Mouse (Mus musculus): Measurements from ENCODE around the gene Ddx10. TPM values are rescaled to one million over a fixed set of nuclear protein-coding genes. Genes with fewer than 3 reads are reported as not detected.

Gene Ddx10
- polyA plus RNA-seq, 1 experiment from 2014 or later = 24.1 TPM

DNA sequence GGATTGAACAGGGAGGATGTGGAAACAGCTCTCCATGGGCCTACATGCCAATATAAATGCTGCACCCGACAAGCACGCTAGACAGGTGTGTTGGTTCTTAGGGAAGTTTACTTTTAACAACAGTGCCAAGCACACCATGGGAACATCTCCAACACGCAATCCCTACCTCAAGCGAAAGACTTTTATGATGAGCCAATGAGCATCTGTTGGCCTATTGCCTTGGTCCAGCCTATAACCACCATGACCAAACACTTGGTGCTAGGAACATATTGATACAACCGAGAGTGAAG is 21.6 kb upstream of the Ddx10 start:
- H3K4me3 ChIP-seq (replicated peaks; ENCODE audit: low read length) = no peak overlapping the region
- H3K27ac ChIP-seq (ENCODE audit: low read length) = 0 out of 2 replicates have a peak overlapping the region, but pooled peaks have one; percentile 1
- ATAC-seq (ENCODE audit: insufficient read depth, low FRiP score) = no peak
- H3K9ac ChIP-seq (ENCODE audit: low read length) = no peak overlapping the region
- H3K9me3 ChIP-seq (replicated peaks; ENCODE audit: control insufficient read depth, low read length) = no peaks in the 10 kb centered on the region
- 86% methylated on average over 5 of the region's 5 CpGs for WGBS
- peaks cover 2% of the 10 kb centered on the region for H3K4me1 ChIP-seq (ENCODE audit: control insufficient read depth, insufficient read depth, low read length)
- no peak overlapping the region for H3K4me2 ChIP-seq (ENCODE audit: low read depth, low read length)
- H3K27me3 ChIP-seq (ENCODE audit: control insufficient read depth, insufficient read depth, low read length) = no peaks in the 10 kb centered on the region
- H3K36me3 ChIP-seq (ENCODE audit: control insufficient read depth, insufficient read depth, low read length) = no peaks in the 10 kb centered on the region

DNA sequence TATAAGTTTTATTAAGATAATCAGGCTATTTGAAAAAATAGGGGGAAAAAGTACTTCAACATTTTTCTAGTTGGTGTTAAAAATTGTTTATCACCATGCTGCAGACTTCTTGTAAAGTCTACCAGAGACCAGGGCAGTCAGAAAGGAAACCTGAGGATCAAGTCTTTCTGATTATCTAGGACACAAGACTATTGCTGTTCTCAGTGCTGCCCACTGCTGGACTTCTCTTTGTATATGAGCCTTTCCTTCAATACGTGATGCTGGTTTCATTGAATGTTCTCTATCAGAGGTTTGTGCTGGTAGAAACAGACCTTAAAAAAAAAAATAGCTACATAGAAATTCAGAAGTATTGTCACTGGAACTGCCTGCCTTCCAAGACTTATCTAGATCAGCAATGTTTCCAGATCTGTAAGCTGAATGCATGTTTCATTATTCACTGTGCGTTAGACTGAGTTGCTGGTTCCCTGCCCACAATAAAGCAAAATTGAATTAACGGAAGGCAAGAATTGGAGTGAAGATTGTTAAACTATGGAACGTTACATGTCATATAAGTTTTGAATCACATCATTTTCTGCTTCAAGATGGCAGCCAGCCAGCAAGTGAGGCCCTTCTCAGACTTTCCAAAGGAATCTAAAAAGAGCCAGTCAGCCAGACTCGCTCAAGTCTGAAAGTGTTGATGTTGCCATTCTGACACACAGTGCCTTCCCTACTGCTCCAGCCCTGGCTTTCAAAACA is 21.0 kb upstream of the Ddx10 start:
- Histone ChIP-seq H3K36me3 (ENCODE audit: control insufficient read depth, insufficient read depth, low read length) (no peaks in the 10 kb centered on the region), H3K27me3 (ENCODE audit: control insufficient read depth, insufficient read depth, low read length) (no peaks in the 10 kb centered on the region), H3K4me3 (replicated peaks; ENCODE audit: low read length) (no peak overlapping the region), H3K9ac (ENCODE audit: low read length) (no peak overlapping the region), H3K4me1 (ENCODE audit: control insufficient read depth, insufficient read depth, low read length) (peaks cover 2% of the 10 kb centered on the region), H3K27ac (ENCODE audit: low read length) (0 out of 2 replicates have a peak overlapping the region, but pooled peaks have one; percentile 1), H3K4me2 (ENCODE audit: low read depth, low read length) (no peak overlapping the region), H3K9me3 (replicated peaks; ENCODE audit: control insufficient read depth, low read length) (no peaks in the 10 kb centered on the region)
- WGBS = 44% methylated on average over 5 of the region's 5 CpGs
- ATAC-seq (ENCODE audit: insufficient read depth, low FRiP score) = no peak

DNA sequence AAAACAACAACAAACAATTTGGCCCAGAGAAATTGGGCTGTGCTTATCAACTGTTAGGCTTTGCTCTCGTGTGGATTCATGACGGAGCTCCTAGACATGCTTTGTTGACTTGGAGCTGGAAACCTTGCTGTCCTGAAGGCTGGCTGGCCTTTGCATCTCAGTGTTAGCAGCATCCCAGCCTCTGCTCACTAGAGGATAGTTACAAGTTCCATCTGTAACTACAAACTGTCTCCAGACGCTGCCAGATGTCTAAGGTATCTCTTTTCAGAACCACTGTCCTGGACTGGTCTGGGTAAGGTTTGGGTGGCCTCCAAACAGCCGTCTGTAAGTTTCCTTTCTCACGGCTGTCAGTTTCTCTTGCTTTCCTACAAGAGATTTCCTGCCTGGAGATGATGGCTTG is 20.2 kb upstream of the Ddx10 start:
- Histone ChIP-seq H3K4me3 (replicated peaks; ENCODE audit: low read length) (no peak overlapping the region), H3K9ac (ENCODE audit: low read length) (no peak overlapping the region), H3K36me3 (ENCODE audit: control insufficient read depth, insufficient read depth, low read length) (no peaks in the 10 kb centered on the region), H3K4me2 (ENCODE audit: low read depth, low read length) (no peak overlapping the region), H3K27me3 (ENCODE audit: control insufficient read depth, insufficient read depth, low read length) (no peaks in the 10 kb centered on the region), H3K4me1 (ENCODE audit: control insufficient read depth, insufficient read depth, low read length) (peaks cover 2% of the 10 kb centered on the region), H3K27ac (ENCODE audit: low read length) (no peak overlapping the region), H3K9me3 (replicated peaks; ENCODE audit: control insufficient read depth, low read length) (no peaks in the 10 kb centered on the region)
- peak; percentile 13; the same call in 1 of the 2 replicates for ATAC-seq (ENCODE audit: insufficient read depth, low FRiP score)
- 45% methylated on average over 5 of the region's 5 CpGs for WGBS

DNA sequence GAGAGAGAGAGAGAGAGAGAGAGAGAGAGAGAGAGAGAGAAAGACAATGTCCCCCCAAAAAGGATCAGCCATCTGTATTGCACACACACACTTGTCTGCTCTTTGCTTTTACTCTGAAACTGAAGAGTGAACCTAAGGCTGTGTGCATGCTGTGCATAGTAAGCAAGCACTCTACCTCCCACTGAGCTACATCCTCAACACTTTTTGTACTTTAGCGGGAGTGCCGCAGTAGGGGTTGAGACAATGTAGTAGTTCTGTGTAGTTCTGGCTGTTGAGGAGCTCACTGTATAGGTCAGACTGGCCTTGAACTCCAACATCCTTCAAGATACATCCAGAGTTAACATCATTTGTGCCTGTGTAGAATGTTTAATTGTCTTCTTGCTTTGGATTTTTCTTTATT is 17.7 kb upstream of the Ddx10 start:
- Histone ChIP-seq H3K4me3 (replicated peaks; ENCODE audit: low read length) (no peak overlapping the region), H3K36me3 (ENCODE audit: control insufficient read depth, insufficient read depth, low read length) (no peaks in the 10 kb centered on the region), H3K4me1 (ENCODE audit: control insufficient read depth, insufficient read depth, low read length) (peaks cover 2% of the 10 kb centered on the region), H3K27ac (ENCODE audit: low read length) (no peak overlapping the region), H3K27me3 (ENCODE audit: control insufficient read depth, insufficient read depth, low read length) (no peaks in the 10 kb centered on the region), H3K9ac (ENCODE audit: low read length) (no peak overlapping the region), H3K9me3 (replicated peaks; ENCODE audit: control insufficient read depth, low read length) (no peaks in the 10 kb centered on the region), H3K4me2 (ENCODE audit: low read depth, low read length) (no peak overlapping the region)
- WGBS = 78% methylated on average over 2 of the region's 2 CpGs
- no peak for ATAC-seq (ENCODE audit: insufficient read depth, low FRiP score)

DNA sequence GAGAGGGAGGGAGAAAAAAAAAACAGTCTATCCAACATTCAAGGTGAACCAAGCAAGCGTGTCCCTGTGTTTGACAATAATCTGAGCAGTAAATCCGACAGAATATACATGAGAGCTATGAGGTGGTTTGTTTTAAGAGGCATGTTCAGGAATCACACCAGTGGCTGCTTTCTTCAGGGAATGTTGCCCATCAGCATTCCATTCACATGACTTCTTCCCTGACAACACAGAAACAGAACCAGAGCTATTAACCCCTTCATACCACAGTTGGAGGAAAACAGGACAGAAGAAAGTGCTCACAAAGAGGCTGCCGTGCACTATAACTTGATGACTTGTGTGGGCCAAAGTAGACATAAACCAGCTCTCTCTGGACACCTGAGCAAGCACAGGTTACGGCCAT is 16.5 kb upstream of the Ddx10 start:
- no peaks in the 10 kb centered on the region for H3K36me3 ChIP-seq (ENCODE audit: control insufficient read depth, insufficient read depth, low read length)
- ATAC-seq (ENCODE audit: insufficient read depth, low FRiP score) = peak; percentile 17; the same call in 1 of the 2 replicates
- H3K4me3 ChIP-seq (replicated peaks; ENCODE audit: low read length) = no peak overlapping the region
- peak overlapping the region; percentile 18; the same call in 1 of the 2 replicates for H3K27ac ChIP-seq (ENCODE audit: low read length)
- no peak overlapping the region for H3K4me2 ChIP-seq (ENCODE audit: low read depth, low read length)
- 38% methylated on average over 4 of the region's 4 CpGs for WGBS
- peaks cover 2% of the 10 kb centered on the region for H3K4me1 ChIP-seq (ENCODE audit: control insufficient read depth, insufficient read depth, low read length)
- H3K27me3 ChIP-seq (ENCODE audit: control insufficient read depth, insufficient read depth, low read length) = no peaks in the 10 kb centered on the region
- no peaks in the 10 kb centered on the region for H3K9me3 ChIP-seq (replicated peaks; ENCODE audit: control insufficient read depth, low read length)
- no peak overlapping the region for H3K9ac ChIP-seq (ENCODE audit: low read length)

DNA sequence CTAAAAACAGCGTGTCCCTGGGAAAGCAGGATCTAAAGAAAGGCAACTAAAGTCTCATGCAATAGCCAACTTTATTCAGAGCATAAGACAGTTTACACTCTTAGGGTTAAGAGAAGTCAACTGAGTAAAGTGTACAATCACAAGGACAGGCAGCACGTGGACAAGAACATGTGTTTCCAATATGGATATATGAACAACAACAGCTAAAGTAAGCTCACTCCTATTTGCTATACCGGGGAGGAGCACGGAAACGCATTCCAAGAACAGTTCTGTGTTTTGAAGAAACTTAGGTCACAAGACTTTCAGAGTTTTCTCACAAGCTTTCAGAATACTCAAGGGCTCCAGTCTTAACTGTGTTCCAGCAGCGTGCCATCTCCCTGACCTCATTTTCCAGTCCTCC is 10.3 kb upstream of the Ddx10 start:
- Histone ChIP-seq H3K27ac (ENCODE audit: low read length) (no peak overlapping the region), H3K27me3 (ENCODE audit: control insufficient read depth, insufficient read depth, low read length) (no peaks in the 10 kb centered on the region), H3K4me1 (ENCODE audit: control insufficient read depth, insufficient read depth, low read length) (0 out of 2 replicates have a peak, but pooled peaks cover 2% of the 10 kb centered on the region), H3K4me2 (ENCODE audit: low read depth, low read length) (no peak overlapping the region), H3K36me3 (ENCODE audit: control insufficient read depth, insufficient read depth, low read length) (no peaks in the 10 kb centered on the region), H3K4me3 (replicated peaks; ENCODE audit: low read length) (no peak overlapping the region), H3K9ac (ENCODE audit: low read length) (no peak overlapping the region), H3K9me3 (replicated peaks; ENCODE audit: control insufficient read depth, low read length) (no peaks in the 10 kb centered on the region)
- no peak for ATAC-seq (ENCODE audit: insufficient read depth, low FRiP score)
- 30% methylated on average over 6 of the region's 6 CpGs for WGBS

DNA sequence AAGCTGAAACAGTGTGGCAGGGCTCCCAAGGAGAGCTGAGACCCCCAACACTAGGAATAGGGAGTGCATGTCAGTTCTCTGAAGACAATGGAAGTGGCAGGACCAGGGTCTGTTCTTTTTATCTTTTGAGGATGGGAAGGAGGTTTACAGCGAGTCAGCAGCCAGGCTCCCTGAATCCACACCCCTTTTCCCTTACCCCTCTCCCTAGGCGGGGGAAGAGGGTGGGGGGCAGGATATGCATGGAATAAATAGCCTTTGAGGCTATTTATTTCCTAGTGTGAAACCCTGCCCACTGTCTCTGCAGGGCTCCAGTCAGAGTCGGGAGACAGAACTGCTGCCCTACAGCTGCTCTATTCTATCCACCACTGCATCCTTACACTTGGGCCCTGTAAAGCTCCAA is 9.9 kb upstream of the Ddx10 start:
- 10% methylated on average over 3 of the region's 3 CpGs for WGBS
- ATAC-seq (ENCODE audit: insufficient read depth, low FRiP score) = no peak
- H3K36me3 ChIP-seq (ENCODE audit: control insufficient read depth, insufficient read depth, low read length) = no peaks in the 10 kb centered on the region
- H3K27ac ChIP-seq (ENCODE audit: low read length) = no peak overlapping the region
- no peak overlapping the region for H3K9ac ChIP-seq (ENCODE audit: low read length)
- H3K27me3 ChIP-seq (ENCODE audit: control insufficient read depth, insufficient read depth, low read length) = no peaks in the 10 kb centered on the region
- 0 out of 2 replicates have a peak, but pooled peaks cover 2% of the 10 kb centered on the region for H3K4me1 ChIP-seq (ENCODE audit: control insufficient read depth, insufficient read depth, low read length)
- no peaks in the 10 kb centered on the region for H3K9me3 ChIP-seq (replicated peaks; ENCODE audit: control insufficient read depth, low read length)
- H3K4me3 ChIP-seq (replicated peaks; ENCODE audit: low read length) = no peak overlapping the region
- no peak overlapping the region for H3K4me2 ChIP-seq (ENCODE audit: low read depth, low read length)

DNA sequence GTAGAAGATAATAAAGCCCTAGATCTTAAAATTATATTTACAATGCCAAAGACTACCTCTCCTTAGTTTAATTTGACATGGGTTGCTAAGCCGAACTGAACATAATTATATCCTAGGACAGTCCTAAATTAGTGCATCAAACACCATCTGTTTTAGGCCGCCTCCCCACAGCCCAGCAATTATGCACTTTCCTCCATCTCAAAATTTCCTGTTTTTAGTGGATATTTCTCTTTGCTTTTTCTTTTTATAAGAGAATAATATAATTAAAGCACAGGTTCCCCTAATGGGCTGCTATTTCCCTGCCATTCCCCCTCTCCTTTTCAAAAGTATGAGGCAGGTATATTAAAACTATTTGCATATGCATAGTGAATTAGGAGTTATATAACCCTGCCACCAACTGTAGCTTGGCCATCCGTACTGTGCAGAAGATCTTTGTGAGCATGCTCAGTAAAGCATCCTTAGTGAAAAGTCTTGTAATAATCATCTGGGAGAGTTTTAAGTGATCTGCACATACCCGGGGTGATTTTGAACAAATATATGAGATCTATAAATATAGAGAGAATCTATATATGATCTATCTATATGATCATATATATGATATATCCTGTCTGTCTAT is 8.9 kb upstream of the Ddx10 start:
- Histone ChIP-seq H3K36me3 (ENCODE audit: control insufficient read depth, insufficient read depth, low read length) (no peaks in the 10 kb centered on the region), H3K4me2 (ENCODE audit: low read depth, low read length) (no peak overlapping the region), H3K27me3 (ENCODE audit: control insufficient read depth, insufficient read depth, low read length) (no peaks in the 10 kb centered on the region), H3K27ac (ENCODE audit: low read length) (no peak overlapping the region), H3K9ac (ENCODE audit: low read length) (no peak overlapping the region), H3K4me3 (replicated peaks; ENCODE audit: low read length) (no peak overlapping the region), H3K4me1 (ENCODE audit: control insufficient read depth, insufficient read depth, low read length) (0 out of 2 replicates have a peak, but pooled peaks cover 2% of the 10 kb centered on the region), H3K9me3 (replicated peaks; ENCODE audit: control insufficient read depth, low read length) (no peaks in the 10 kb centered on the region)
- no peak for ATAC-seq (ENCODE audit: insufficient read depth, low FRiP score)
- 82% methylated on average over 4 of the region's 4 CpGs for WGBS

DNA sequence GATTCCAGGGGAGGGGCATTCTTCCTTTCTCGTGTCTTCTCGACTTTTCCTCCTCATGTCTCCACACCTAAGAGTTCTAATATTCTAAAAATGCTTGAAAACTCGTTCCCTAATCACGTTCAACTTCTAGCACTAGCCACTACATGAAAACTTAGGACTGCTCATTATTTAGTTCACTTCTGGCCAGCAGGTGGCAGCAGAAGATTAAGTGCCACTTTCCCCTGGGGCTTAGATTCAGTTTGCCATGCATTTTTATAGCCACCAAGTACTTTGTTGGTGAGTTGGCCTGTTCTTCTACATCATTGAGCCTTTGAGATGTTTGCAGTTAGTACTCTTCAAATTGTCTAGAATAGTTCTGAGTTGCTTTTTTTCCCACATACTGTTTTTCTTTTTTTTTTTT is 6.5 kb upstream of the Ddx10 start:
- H3K4me3 ChIP-seq (replicated peaks; ENCODE audit: low read length) = no peak overlapping the region
- H3K9ac ChIP-seq (ENCODE audit: low read length) = no peak overlapping the region
- H3K27ac ChIP-seq (ENCODE audit: low read length) = no peak overlapping the region
- no peaks in the 10 kb centered on the region for H3K9me3 ChIP-seq (replicated peaks; ENCODE audit: control insufficient read depth, low read length)
- 0 out of 2 replicates have a peak, but pooled peaks cover 2% of the 10 kb centered on the region for H3K4me1 ChIP-seq (ENCODE audit: control insufficient read depth, insufficient read depth, low read length)
- H3K4me2 ChIP-seq (ENCODE audit: low read depth, low read length) = no peak overlapping the region
- no peaks in the 10 kb centered on the region for H3K27me3 ChIP-seq (ENCODE audit: control insufficient read depth, insufficient read depth, low read length)
- no peak for ATAC-seq (ENCODE audit: insufficient read depth, low FRiP score)
- H3K36me3 ChIP-seq (ENCODE audit: control insufficient read depth, insufficient read depth, low read length) = no peaks in the 10 kb centered on the region
- WGBS = 5% methylated on average over 4 of the region's 4 CpGs
